Mouse (Mus musculus): ENCODE measurements at regions not wholly inside any gene's neighbourhood (a gene's known extent, or its start where the extent isn't known, plus 50 kb on each side); places are given as distances from the start of the nearest gene placed in this dataset.
A peak's percentile ranks its signal among the peaks of the same experiment; 100 is the strongest.
"Not testable (repeated sequence)": the region's sequence is repeated elsewhere in the genome, so short reads cannot be mapped to it uniquely, and the experiment has no call there.

DNA sequence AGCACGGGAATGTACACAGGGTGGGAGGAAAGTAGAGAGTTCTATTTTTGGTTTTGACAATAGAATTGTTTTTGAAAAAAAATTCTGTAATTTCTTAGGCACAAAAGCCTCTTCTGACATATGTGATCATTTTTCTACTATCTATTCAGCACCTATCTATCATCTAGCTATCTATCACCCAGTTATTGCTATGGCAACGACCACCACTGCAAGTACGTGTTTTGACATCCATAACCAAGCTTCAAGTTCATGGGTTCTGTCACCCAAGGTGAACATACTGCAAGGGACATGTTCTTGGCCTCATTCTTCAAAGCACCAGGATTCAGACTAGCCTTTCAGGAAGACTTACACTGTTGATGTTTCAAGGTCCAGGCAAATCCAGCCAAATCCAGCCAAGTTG is 238.4 kb upstream of the Rarb start:
- DNase-seq, result no peak

GRCm38 (mm10) chr14:17055741-17056140 is 236.8 kb upstream of the Rarb start:
- DNase-seq, result no peak

GRCm38 (mm10) chr14:17054381-17054780 is 235.4 kb upstream of the Rarb start:
- no peak for DNase-seq

GRCm38 (mm10) chr14:17046808-17047207 is 227.9 kb upstream of the Rarb start:
- DNase-seq, result no peak

DNA sequence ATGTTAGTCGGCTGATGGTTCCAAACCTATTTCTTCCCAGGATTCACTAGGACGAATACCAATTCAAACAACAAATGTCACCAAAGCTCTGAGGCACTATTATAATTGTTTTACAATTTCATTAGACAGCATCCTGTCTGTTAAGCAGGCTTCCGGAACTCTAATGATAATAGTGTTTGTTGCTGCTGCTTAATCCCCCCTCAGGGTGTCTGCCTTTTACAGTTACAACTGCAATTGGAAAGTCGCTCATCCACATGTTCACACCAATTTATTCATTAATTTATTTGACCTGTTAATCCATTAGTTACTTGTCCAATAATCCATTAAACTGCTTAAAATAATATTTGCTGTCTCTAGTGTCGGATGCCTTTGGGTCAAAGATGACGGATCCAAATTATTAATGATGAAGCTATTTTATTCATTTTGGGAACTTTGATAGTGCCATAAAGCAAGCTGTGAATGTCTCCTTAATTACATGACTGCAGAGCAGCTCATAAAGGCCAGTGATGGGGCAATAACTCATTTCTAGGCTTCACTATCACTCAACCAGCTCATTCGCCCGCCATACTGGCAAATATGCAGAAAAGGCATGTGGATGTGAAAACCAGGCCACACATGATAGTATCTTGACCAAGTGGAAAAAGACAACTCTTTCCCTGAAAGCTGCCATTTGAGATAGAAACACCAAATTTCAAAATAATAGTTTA is 226.6 kb upstream of the Rarb start:
- no peak for DNase-seq

DNA sequence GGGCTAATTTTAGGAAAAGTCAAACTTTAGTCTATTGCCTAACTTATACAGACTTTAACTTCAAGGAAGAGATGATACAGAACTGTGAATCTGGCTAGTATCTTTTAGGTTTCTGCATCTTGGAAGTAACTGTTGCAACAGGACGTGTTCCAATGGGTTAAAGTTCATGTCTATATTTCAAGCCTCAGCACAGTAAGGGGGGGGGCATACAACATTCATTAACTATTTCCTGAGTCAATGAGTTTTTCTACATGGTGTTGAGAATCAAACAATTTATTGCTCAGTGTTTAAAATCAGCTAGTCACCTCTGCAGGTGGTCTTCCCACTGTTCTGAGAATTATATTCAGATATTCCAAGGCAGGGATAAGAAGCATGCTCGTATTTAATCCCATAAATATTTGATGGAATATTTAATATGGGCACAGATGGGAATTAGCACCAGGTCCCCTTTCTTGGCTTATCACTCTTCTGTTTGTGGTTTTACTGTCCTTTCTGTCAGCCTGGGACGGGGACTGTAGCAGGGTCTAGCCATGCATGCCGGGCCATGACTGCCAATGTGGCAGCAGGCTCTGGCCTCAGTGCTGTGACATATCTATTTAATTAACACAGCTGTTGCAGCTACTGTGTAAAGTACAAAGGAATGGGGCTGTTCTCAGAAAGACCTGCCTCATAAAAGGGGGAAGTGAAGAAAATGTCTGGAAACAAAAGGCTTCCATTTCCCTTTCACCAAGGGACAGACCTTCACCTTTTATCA is 201.8 kb upstream of the Rarb start:
- no peak for DNase-seq

DNA sequence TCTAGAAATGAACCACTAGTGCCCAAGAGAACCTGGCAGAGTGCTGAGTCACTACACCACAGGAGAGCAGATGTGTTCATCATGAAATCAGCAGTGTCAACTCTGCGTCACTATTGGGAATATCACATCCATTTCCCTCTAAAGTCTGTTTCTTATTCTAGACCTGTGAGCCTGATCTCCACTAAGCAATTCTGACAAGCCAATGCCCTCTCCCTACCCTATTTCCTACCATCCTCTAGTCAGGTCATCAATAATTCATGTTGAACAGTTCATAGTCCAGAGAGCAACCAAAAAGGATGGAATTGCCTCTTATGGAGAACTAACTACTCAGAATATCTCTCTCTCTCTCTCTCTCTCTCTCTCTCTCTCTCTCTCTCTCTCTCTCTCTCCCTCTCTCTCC is 194.0 kb upstream of the Rarb start:
- no peak for DNase-seq

GRCm38 (mm10) chr14:17012200-17012599 is 193.2 kb upstream of the Rarb start:
- no peak for DNase-seq

DNA sequence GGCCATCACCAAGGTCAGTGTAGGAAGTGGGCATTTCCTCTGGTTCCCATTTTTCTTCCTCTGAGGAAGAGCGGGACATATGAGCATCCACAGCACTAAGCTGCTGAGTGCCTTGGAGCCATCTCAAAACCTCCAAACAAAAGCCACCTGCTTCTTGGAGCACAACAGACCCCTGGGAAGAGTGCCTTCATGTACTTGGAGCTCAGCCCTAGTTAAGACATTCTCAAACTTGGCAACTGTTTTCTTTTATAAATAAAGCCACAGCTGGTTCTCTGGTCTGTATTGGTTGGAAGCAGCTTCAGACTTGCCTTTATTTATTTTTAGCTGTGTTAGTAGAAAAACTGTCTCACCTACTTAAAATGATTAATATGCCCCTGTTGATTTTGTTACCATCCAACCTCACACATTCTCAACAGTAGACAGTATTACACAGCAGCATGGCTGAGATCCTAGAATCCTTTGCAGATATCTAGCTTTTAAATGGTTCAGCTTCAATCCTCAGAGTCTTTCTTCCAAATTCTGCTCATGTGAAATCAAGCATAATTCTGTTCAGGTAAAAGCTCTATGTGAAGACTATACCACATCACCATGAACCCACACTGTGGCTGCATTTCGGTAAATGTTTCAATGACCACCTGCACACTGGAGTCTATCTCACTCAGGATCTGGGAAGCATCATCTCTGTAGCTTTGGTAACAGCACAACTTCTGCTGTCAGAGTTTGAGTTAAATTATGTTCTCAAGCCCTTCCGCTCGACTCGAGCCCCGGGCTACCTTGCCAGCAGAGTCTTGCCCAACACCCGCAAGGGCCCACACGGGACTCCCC is 186.4 kb upstream of the Rarb start:
- no peak for DNase-seq

DNA sequence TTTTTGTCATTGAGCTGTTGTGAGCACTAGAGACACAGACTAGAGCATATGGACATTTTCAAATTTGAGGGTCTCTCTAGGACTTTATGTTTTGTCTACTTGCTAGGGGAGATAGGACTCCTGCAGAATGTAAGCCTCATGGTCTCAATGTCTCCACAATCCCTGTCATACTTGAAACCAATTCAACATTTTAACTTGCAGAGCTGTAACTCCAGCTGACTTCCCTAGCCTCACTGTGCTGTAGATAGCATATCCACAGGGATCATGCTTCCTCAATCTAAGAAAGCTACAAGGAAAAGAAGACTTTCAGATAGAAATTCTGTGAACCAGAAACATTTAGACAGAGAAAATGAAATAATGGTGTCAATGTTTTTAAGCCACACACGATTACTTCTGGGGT is 185.8 kb upstream of the Rarb start:
- no peak for DNase-seq

GRCm38 (mm10) chr14:16996716-16997115 is 177.8 kb upstream of the Rarb start:
- no peak for DNase-seq

- DNase-seq, result not testable (repeated sequence)
Measured at GRCm38 (mm10) chr14:16970911-16971310, 152.0 kb upstream of the Rarb start.

DNA sequence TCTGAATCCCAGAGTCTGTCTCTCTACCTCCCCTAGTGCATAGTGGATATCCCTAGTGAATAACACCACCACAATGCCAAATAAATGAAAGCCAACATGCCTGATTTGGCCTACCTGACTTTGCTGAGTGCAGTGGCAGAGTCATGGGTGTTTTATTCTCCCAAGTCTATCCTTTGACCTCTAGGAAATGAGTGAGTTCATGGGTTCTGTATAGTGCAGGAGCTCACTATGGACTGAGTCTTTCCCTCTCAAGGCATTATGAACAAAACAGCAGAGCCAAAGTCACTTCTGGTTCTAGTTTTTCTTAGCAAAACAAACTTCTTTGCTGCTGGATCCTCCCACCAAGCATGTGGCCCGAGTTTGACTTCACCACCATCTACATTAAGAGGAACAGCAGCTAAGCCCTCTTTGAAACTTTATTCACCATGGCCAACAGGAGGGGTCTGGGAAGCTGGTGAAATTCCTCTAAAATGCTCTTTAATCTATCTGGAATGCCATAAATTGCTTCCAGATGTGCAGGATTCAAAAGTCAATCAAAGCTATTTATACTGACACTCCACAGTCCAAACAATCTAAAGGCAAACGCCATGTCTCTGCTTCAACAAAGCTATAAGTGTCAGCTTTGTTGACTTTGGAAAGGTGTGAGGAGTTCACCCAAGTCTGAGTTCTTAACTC is 145.9 kb upstream of the Rarb start:
- DNase-seq, result no peak

GRCm38 (mm10) chr14:16962216-16962826 is 143.4 kb upstream of the Rarb start:
- DNase-seq, result no peak

GRCm38 (mm10) chr14:16957802-16958201 is 138.8 kb upstream of the Rarb start:
- peak; percentile 32 for DNase-seq

- DNase-seq, result no peak
Measured at GRCm38 (mm10) chr14:16954511-16955443, 135.8 kb upstream of the Rarb start.

- DNase-seq, result no peak
Measured at GRCm38 (mm10) chr14:16948736-16949135, 129.8 kb upstream of the Rarb start.

DNA sequence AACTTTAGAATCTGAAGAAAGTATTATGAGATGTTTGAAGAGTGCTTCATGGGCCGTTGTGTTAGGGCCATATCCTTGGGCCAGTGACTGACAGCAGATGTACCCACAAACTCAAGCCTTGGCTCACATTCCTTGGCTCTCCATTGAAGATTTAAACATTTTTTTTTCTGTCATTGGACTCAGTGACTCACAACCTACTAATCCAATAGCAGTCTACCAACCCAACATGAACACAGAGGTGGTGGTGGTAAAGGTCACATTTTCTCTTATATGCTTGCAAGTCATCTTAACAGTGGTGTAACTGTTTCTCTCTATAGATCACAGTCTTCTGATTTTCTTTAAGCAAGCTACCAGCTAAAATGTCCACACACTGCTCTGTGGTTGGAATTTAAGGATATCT is 125.5 kb upstream of the Rarb start:
- DNase-seq, result peak; percentile 7

DNA sequence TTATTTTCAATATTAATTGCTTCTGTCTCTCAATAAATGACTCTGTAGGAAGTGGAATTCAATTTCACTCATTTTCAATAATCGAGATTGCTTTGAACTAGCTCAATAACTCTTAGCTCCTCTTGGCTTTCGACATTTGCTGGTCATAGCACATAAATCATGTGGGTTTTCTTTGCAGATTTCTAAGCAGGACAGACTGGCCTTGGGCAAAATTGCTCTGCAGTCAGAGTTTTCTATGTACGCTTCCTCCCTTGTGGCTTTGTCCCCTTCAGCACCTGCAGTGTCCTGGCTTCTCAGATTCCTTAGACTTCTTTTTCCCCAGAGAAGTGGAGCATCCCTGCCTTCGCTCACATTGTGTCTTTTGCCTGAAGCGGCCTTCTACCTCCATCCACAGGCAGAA is 124.6 kb upstream of the Rarb start:
- DNase-seq, result peak; percentile 49

DNA sequence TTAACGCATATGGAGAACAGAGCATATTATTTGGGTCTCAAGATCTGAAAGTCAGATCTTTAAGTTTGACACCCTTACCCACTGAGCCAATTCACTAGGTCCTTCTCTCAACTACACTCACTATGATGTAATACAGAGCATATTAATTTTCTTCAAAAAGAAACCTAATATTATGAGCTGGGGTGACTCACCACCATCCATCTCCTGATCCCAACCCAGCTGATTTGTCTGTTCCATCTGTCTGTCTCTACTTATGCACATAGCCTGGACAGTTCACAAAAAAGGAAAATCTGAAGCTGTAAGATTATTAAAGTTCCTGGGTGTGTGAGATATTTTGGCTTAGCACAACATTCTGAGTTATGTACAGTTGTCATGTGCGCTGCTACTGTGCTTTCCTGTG is 108.2 kb upstream of the Rarb start:
- DNase-seq, result peak; percentile 7

DNA sequence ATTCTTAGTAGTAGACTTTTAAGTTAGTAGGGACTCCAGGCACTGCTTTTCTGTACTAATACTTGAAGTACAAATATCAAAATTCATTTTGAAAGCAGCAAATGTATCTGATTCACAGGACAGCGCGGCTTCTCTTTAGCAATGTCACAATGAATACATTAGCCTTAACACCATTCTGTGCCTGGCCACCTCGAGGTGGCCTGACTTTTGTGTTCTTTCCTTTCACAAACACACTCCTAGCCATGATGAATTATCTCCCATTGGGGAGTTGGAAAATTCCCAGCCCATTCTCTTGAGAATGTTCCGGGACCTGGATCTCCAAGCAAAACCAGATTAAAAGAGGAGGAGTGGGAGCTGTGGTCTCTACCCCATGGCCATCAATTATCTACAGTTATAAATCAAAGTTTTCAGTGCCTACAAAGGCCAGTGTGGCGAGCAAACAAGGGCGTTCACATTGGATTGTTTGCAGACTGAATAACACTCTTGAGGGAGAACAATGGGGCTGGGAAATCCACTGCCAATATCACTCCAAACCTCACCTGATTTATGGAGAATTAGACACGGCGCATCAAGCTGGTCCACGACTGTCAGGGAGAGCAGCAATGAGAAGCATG is 82.7 kb upstream of the Rarb start:
- no peak for DNase-seq
